Mouse (Mus musculus): ENCODE results near the gene Col5a3. TPM values are rescaled to one million over a fixed set of nuclear protein-coding genes. Genes with fewer than 3 reads are reported as not detected.

Gene Col5a3
- polyA plus RNA-seq, 1 experiment from 2014 or later = 0.77 TPM

DNA sequence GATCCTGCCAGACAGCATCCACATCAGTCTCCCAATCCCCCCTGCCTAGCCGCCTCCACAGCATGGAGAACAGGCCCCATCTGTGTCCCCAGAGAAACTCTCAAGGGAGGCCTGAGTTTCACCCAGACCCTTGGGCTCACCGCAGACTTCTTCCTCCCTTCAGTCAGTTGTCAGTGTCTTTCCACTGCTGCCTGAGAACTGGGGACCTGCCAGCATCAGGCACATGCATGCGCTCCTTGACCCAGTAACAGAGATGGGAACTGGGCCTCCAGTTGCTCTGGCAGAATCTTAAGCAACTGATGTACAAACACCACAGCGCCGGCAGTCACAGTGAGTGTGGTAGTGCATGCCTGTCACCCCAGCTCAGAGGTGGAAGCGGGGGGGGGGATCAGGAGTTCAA, 56.0 kb downstream of the Col5a3 start:
- Histone ChIP-seq H3K9me3 (ENCODE audit: control insufficient read depth, low read length) (no peaks in the 10 kb centered on the region), H3K4me1 (ENCODE audit: control insufficient read depth, insufficient read depth, low read length) (no peaks in the 10 kb centered on the region), H3K27me3 (ENCODE audit: control insufficient read depth, insufficient read depth, low read length) (no peaks in the 10 kb centered on the region), H3K9ac (ENCODE audit: low read depth, low read length) (no peak overlapping the region), H3K27ac (ENCODE audit: low read depth, low read length) (no peak overlapping the region), H3K36me3 (ENCODE audit: control insufficient read depth, insufficient read depth, low read length) (no peaks in the 10 kb centered on the region), H3K4me3 (ENCODE audit: low read length) (no peak overlapping the region), H3K4me2 (replicated peaks; ENCODE audit: low read depth, low read length) (no peak overlapping the region)
- 85% methylated on average over 6 of the region's 6 CpGs for WGBS
- no peak for ATAC-seq (ENCODE audit: low FRiP score, low TSS enrichment)

DNA sequence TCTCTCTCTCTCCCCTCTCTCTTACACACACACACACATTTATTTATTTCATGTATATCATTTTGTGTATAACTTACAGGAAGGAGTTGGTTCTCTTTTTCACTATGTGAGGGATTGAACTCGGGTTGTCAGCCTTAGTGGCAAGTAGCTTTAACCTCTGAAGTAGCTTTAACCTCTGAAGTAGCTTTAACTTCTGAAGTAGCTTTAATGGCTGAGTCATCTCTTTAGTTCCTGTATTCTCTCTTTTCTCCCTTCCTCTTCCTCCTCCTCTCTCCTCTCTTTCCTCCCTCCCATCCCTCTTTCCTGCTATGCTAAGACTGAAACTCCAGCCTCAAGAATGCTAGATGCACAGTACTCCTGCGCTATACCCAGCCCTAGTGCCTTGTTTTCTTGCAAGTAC, 56.6 kb downstream of the Col5a3 start:
- Histone ChIP-seq H3K36me3 (ENCODE audit: control insufficient read depth, insufficient read depth, low read length) (no peaks in the 10 kb centered on the region), H3K27me3 (ENCODE audit: control insufficient read depth, insufficient read depth, low read length) (no peaks in the 10 kb centered on the region), H3K4me3 (ENCODE audit: low read length) (no peak overlapping the region), H3K9ac (ENCODE audit: low read depth, low read length) (no peak overlapping the region), H3K27ac (ENCODE audit: low read depth, low read length) (no peak overlapping the region), H3K4me2 (replicated peaks; ENCODE audit: low read depth, low read length) (no peak overlapping the region), H3K9me3 (ENCODE audit: control insufficient read depth, low read length) (no peaks in the 10 kb centered on the region), H3K4me1 (ENCODE audit: control insufficient read depth, insufficient read depth, low read length) (no peaks in the 10 kb centered on the region)
- no peak for ATAC-seq (ENCODE audit: low FRiP score, low TSS enrichment)
- 70% methylated on average over 2 of the region's 2 CpGs for WGBS

DNA sequence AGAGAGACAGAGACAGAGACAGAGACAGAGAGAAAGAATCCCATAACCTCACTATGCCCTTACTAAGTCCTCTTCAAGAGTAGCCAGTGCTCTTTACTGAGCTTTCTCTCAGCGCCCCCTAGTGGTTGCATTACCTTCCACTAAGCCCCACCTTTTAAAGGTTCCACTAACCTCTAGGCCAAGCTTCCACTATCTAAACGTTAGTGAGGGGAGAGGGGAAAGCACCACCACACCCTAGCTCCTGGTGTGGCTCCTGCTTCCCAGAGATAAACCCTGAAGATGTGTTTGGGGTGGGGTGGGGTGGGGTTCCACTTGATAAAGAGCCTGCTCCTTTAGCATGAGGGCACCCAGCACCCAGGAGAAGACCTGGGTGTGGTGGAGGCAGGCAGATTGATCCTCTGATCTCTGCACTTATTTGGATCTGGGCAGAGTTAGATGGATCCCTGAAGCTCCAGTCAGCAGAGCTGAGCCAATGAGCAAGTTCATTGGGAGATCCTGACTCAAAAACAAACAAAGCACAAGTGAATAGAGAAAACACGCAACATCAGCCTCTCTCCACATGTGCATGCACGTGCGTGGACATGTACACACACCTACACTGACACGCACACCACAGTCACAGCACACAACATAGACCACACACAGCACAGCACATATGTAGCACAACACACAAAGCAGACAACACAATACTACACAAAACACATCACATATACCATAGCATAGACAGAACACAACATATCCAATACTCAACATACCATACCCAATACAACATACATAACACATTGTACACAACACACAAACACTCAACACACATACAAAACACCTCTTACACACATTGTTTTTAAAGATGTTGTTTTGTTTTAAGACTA, 57.5 kb downstream of the Col5a3 start:
- no peak overlapping the region for H3K27ac ChIP-seq (ENCODE audit: low read depth, low read length)
- WGBS = 63% methylated on average over 6 of the region's 6 CpGs
- no peak overlapping the region for H3K9ac ChIP-seq (ENCODE audit: low read depth, low read length)
- no peaks in the 10 kb centered on the region for H3K27me3 ChIP-seq (ENCODE audit: control insufficient read depth, insufficient read depth, low read length)
- no peak overlapping the region for H3K4me2 ChIP-seq (replicated peaks; ENCODE audit: low read depth, low read length)
- H3K9me3 ChIP-seq (ENCODE audit: control insufficient read depth, low read length) = no peaks in the 10 kb centered on the region
- H3K36me3 ChIP-seq (ENCODE audit: control insufficient read depth, insufficient read depth, low read length) = no peaks in the 10 kb centered on the region
- peak; percentile 48; the same call in 1 of the 2 replicates for ATAC-seq (ENCODE audit: low FRiP score, low TSS enrichment)
- no peaks in the 10 kb centered on the region for H3K4me1 ChIP-seq (ENCODE audit: control insufficient read depth, insufficient read depth, low read length)
- no peak overlapping the region for H3K4me3 ChIP-seq (ENCODE audit: low read length)

DNA sequence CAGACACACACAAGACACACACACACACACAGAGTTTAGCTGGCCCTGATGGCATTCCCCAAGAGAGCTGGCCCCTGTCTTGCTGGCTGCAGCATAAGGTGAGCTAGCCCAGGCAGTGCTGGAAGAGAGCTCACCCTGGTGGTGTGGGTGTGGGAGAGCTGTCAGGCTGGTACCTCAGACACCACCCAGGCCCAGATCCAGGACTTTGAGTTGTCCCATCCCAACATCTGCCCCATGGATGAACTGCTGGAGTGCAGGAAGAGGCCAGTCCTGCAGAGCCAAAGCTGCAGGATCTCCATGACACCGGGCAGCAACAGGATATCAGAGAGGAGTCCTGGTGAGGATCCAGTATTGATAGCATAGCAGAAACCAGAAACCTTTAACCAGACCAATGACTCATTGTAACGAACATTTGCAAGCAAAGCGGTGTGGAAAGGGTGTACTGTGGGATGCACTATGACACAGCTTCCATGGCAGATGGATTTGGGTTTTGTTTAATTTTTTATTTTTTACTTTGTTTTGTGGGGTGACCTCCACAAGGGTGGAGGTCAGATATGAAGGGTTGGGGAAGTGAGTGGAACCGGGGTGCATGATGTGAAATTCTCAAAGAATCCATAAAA, 58.7 kb downstream of the Col5a3 start:
- no peak overlapping the region for H3K27ac ChIP-seq (ENCODE audit: low read depth, low read length)
- WGBS = 89% methylated on average over 4 of the region's 4 CpGs
- H3K9me3 ChIP-seq (ENCODE audit: control insufficient read depth, low read length) = no peaks in the 10 kb centered on the region
- no peak overlapping the region for H3K4me2 ChIP-seq (replicated peaks; ENCODE audit: low read depth, low read length)
- no peak for ATAC-seq (ENCODE audit: low FRiP score, low TSS enrichment)
- H3K4me3 ChIP-seq (ENCODE audit: low read length) = no peak overlapping the region
- H3K27me3 ChIP-seq (ENCODE audit: control insufficient read depth, insufficient read depth, low read length) = no peaks in the 10 kb centered on the region
- no peaks in the 10 kb centered on the region for H3K4me1 ChIP-seq (ENCODE audit: control insufficient read depth, insufficient read depth, low read length)
- H3K9ac ChIP-seq (ENCODE audit: low read depth, low read length) = no peak overlapping the region
- no peaks in the 10 kb centered on the region for H3K36me3 ChIP-seq (ENCODE audit: control insufficient read depth, insufficient read depth, low read length)

DNA sequence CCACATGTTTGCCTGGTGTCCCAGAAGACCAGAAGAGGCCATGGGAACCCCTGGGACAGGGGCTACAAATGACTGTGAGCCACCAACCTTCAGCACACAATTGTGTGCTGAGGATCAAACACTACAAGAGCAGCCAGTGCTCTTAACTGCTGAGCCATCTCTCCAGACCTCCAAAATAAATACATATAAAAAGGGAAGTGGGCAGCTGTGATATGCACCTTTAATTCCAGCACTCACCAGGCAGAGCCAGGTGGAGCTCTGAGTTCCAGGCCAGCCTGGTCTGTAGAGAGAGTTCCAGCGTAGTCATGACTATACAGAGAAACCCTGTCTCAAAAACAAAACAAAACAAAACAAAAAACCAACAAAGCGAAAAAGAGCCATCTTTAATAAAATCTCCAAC, 60.5 kb downstream of the Col5a3 start:
- H3K27me3 ChIP-seq (ENCODE audit: control insufficient read depth, insufficient read depth, low read length) = no peaks in the 10 kb centered on the region
- WGBS = 79% methylated on average over 2 of the region's 2 CpGs

GRCm38 (mm10) chr9:20751477-20752029, 63.3 kb downstream of the Col5a3 start:
- H3K27me3 ChIP-seq (ENCODE audit: control insufficient read depth, insufficient read depth, low read length) = peaks cover 9% of the 10 kb centered on the region; the same call in 1 of the 2 replicates
- WGBS = 55% methylated on average over 6 of the region's 6 CpGs
- H3K4me2 ChIP-seq (replicated peaks; ENCODE audit: low read depth, low read length) = no peak overlapping the region
- no peaks in the 10 kb centered on the region for H3K4me1 ChIP-seq (ENCODE audit: control insufficient read depth, insufficient read depth, low read length)
- no peak overlapping the region for H3K9ac ChIP-seq (ENCODE audit: low read depth, low read length)
- no peak overlapping the region for H3K4me3 ChIP-seq (ENCODE audit: low read length)
- H3K27ac ChIP-seq (ENCODE audit: low read depth, low read length) = no peak overlapping the region
- no peaks in the 10 kb centered on the region for H3K36me3 ChIP-seq (ENCODE audit: control insufficient read depth, insufficient read depth, low read length)
- no peaks in the 10 kb centered on the region for H3K9me3 ChIP-seq (ENCODE audit: control insufficient read depth, low read length)
- ATAC-seq (ENCODE audit: low FRiP score, low TSS enrichment) = peak; percentile 53; the same call in 1 of the 2 replicates

More for the DNA sequence above, 60.5 kb downstream of the Col5a3 start:
- no peak overlapping the region for H3K4me2 ChIP-seq (replicated peaks; ENCODE audit: low read depth, low read length)
- H3K9me3 ChIP-seq (ENCODE audit: control insufficient read depth, low read length) = no peaks in the 10 kb centered on the region
- no peak overlapping the region for H3K27ac ChIP-seq (ENCODE audit: low read depth, low read length)
- H3K4me3 ChIP-seq (ENCODE audit: low read length) = no peak overlapping the region
- no peak for ATAC-seq (ENCODE audit: low FRiP score, low TSS enrichment)
- no peak overlapping the region for H3K9ac ChIP-seq (ENCODE audit: low read depth, low read length)
- no peaks in the 10 kb centered on the region for H3K36me3 ChIP-seq (ENCODE audit: control insufficient read depth, insufficient read depth, low read length)
- no peaks in the 10 kb centered on the region for H3K4me1 ChIP-seq (ENCODE audit: control insufficient read depth, insufficient read depth, low read length)

DNA sequence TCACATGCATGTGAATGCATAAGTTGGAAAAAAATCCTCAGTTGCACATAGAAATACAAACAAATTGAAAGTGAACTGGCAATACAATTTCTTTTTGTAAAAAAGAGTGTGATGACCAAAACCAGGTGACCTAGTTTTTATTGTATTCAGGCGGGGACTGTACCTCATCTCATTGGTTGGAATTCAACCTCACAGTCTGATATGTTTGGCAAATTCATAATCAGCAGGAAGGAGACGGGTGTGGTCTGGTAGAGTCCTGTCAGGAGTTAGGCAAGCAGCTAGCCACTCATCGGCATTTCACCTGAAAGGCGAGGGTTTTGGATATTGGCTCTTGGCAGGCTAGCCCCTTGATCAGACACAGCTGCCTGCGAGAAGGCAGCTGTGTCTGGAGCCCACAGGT, 65.7 kb downstream of the Col5a3 start:
- no peak overlapping the region for H3K27ac ChIP-seq (ENCODE audit: low read depth, low read length)
- 77% methylated on average over 5 of the region's 5 CpGs for WGBS
- H3K9ac ChIP-seq (ENCODE audit: low read depth, low read length) = no peak overlapping the region
- H3K36me3 ChIP-seq (ENCODE audit: control insufficient read depth, insufficient read depth, low read length) = no peaks in the 10 kb centered on the region
- no peak for ATAC-seq (ENCODE audit: low FRiP score, low TSS enrichment)
- H3K4me3 ChIP-seq (ENCODE audit: low read length) = no peak overlapping the region
- no peak overlapping the region for H3K4me2 ChIP-seq (replicated peaks; ENCODE audit: low read depth, low read length)
- no peaks in the 10 kb centered on the region for H3K4me1 ChIP-seq (ENCODE audit: control insufficient read depth, insufficient read depth, low read length)
- peaks cover 31% of the 10 kb centered on the region for H3K27me3 ChIP-seq (ENCODE audit: control insufficient read depth, insufficient read depth, low read length)
- H3K9me3 ChIP-seq (ENCODE audit: control insufficient read depth, low read length) = no peaks in the 10 kb centered on the region

- Histone ChIP-seq H3K9me3 (ENCODE audit: control insufficient read depth, low read length) (no peaks in the 10 kb centered on the region), H3K36me3 (ENCODE audit: control insufficient read depth, insufficient read depth, low read length) (no peaks in the 10 kb centered on the region), H3K9ac (ENCODE audit: low read depth, low read length) (no peak overlapping the region), H3K4me3 (ENCODE audit: low read length) (no peak overlapping the region), H3K27me3 (ENCODE audit: control insufficient read depth, insufficient read depth, low read length) (peaks cover 38% of the 10 kb centered on the region), H3K4me1 (ENCODE audit: control insufficient read depth, insufficient read depth, low read length) (no peaks in the 10 kb centered on the region), H3K27ac (ENCODE audit: low read depth, low read length) (no peak overlapping the region), H3K4me2 (replicated peaks; ENCODE audit: low read depth, low read length) (no peak overlapping the region)
- no peak for ATAC-seq (ENCODE audit: low FRiP score, low TSS enrichment)
- WGBS = 69% methylated on average over 3 of the region's 3 CpGs
Measured at GRCm38 (mm10) chr9:20748540-20748939, 66.3 kb downstream of the Col5a3 start.

- Histone ChIP-seq H3K9ac (ENCODE audit: low read depth, low read length) (no peak overlapping the region), H3K9me3 (ENCODE audit: control insufficient read depth, low read length) (no peaks in the 10 kb centered on the region), H3K4me2 (replicated peaks; ENCODE audit: low read depth, low read length) (no peak overlapping the region), H3K27me3 (ENCODE audit: control insufficient read depth, insufficient read depth, low read length) (peaks cover 41% of the 10 kb centered on the region), H3K4me3 (ENCODE audit: low read length) (no peak overlapping the region), H3K36me3 (ENCODE audit: control insufficient read depth, insufficient read depth, low read length) (no peaks in the 10 kb centered on the region), H3K27ac (ENCODE audit: low read depth, low read length) (no peak overlapping the region), H3K4me1 (ENCODE audit: control insufficient read depth, insufficient read depth, low read length) (no peaks in the 10 kb centered on the region)
- no peak for ATAC-seq (ENCODE audit: low FRiP score, low TSS enrichment)
- WGBS = 15% methylated on average over 3 of the region's 3 CpGs
Measured at GRCm38 (mm10) chr9:20747682-20748081, 67.2 kb downstream of the Col5a3 start.
